Mouse (Mus musculus) embryo, embryonic 10 days (tissue): ENCODE data around the gene Sox12.
"Not testable (repeated sequence)": the region's sequence is repeated elsewhere in the genome, so short reads cannot be mapped to it uniquely, and the experiment has no call there.

Source experiments
- DNase-seq: peaks from one replicate; pipeline ENCODE4 v3.0.0-alpha.2; 2015; ENCODE audit warnings: low spot score

Sox12 gene

GRCm38 (mm10) chr2:152397680-152398435 lies at the start of gene Sox12:
Sox12 (minus strand) TSS chr2:152398063.
- DNase-seq, result peak; percentile 99

GRCm38 (mm10) chr2:152447461-152447860 lies 49.6 kb upstream of the Sox12 start:
- no peak for DNase-seq

- no peak for DNase-seq
Measured at GRCm38 (mm10) chr2:152446642-152447041, 48.8 kb upstream of the Sox12 start.

DNA sequence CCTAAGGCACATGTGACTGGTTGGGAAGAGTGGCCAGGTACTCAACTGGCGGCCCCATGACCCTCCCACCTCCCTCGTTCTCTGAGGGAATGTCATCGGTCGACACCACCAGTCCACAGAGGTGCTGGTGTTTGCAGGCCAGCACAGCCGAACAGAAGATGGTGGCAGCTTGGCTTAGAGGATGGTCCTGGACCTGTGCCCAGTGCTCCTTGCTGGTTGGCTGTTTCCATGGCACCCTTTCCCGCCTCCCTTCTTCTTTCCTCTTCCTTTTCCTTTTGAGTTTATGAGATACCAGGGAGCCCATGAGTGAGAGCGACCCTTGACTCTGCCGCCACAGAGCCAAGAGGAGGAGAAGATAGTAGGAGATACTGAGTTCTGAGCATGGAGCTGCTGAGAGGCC lies 45.4 kb upstream of the Sox12 start:
- DNase-seq, result no peak

DNA sequence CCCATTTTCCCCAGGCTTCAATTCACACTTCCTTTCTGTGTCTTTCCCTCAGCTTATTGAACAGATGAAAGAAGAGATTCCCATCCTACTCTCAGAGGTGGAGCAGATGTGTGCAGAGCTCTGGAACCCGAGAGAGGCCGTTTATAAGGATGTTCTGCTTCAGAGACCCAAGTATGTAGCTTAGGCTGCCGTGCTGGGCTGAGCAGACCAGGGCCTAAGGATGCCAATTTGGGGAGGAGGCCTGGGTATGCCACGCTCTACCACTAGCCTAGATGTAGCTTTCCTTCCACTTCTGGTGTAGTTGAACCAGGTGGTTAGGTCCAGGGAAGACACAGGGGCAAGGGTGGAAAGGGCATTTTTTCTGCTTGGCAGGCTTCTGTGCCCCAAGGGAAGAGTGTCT lies 44.5 kb upstream of the Sox12 start:
- DNase-seq, result no peak

- DNase-seq, result no peak
Measured at GRCm38 (mm10) chr2:152439833-152440232, 42.0 kb upstream of the Sox12 start.

DNA sequence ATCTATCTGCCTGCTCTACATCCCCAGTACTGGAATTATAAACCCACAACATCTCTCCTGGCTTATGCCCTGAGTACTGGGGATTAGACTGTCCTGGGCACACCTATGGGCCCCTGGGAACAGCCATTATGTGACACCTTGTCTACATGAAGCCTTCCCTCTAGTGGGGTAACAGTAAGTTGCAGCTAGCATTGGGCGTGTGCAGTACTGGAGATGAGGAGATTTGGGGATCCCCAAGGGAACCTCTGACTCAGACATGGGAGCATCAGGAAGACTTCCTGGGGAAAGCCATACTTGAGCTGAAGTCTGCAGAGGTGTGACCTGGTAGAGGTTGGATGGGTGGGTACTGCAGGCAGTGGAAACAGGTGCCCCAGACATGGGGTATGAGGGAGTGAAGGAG lies 41.1 kb upstream of the Sox12 start:
- DNase-seq, result no peak

GRCm38 (mm10) chr2:152436983-152437860 lies 39.4 kb upstream of the Sox12 start:
- DNase-seq, result peak; percentile 84

- no peak for DNase-seq
Measured at GRCm38 (mm10) chr2:152436405-152436901, 38.6 kb upstream of the Sox12 start.

- not testable (repeated sequence) for DNase-seq
Measured at GRCm38 (mm10) chr2:152428481-152428880, 30.6 kb upstream of the Sox12 start.

GRCm38 (mm10) chr2:152427493-152427892 lies 29.6 kb upstream of the Sox12 start:
- DNase-seq, result peak; percentile 60

GRCm38 (mm10) chr2:152415786-152416185 lies 17.9 kb upstream of the Sox12 start:
- DNase-seq, result no peak

DNA sequence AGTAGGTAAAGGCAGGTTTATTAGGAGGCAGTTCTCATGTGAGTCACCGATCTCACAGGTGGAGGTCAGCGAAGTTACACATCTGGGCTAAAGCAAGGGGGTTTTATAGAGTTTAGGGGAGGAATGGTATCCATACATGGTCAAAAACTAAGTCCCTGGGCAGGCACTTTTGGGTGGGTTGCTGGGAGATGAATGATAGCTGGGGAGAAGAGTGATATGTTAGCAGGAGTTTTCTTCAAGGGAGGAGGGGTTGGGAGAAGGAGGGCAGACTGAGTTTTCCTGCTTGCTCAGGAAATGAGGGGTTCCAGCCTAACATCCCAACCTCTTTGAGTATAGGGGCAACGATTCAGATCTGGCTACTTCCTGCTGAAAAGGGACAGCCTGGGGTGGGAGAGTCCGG lies 17.4 kb upstream of the Sox12 start, which contains the start of gene 6820408C15Rik:
TSS of gene 6820408C15Rik (plus strand) at position 301 of the 400 bp plus-strand sequence.
- no peak for DNase-seq

DNA sequence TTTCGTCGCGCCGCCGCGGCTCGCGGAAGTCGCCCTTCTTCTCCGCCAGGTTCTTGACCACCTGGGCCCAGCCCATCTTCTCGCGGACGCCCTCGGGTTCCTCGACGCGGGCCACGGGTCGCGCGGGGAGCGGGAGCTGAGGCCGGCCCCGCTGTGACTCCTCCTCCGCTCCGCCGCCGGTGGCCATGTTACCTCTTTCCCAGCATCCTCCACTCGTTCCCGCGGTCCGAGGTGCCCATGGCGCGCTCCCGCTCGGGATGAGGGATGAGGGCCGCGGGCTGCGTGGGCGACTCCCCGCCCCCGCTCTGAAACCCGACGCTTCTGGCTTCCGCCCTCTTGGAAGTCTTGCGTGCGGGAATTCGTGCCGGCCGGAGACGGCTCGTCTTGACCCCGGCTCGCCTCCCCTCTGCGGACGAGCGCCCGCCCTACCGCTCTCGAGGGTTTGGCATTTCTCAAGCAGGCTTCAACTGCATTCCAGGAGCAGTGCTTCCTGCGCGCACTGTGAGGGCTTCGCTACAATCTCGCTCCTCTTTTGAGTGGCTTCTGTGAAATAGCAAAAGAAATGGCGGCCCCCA lies 16.8 kb upstream of the Sox12 start, which contains the start of gene Zcchc3:
TSS of gene Zcchc3 (minus strand) at position 437 of the 575 bp plus-strand sequence.
- peak; percentile 96 for DNase-seq

- peak; percentile 61 for DNase-seq
Measured at GRCm38 (mm10) chr2:152413765-152414584, 16.1 kb upstream of the Sox12 start.

- DNase-seq, result peak; percentile 59
Measured at GRCm38 (mm10) chr2:152413158-152413764, 15.4 kb upstream of the Sox12 start.

DNA sequence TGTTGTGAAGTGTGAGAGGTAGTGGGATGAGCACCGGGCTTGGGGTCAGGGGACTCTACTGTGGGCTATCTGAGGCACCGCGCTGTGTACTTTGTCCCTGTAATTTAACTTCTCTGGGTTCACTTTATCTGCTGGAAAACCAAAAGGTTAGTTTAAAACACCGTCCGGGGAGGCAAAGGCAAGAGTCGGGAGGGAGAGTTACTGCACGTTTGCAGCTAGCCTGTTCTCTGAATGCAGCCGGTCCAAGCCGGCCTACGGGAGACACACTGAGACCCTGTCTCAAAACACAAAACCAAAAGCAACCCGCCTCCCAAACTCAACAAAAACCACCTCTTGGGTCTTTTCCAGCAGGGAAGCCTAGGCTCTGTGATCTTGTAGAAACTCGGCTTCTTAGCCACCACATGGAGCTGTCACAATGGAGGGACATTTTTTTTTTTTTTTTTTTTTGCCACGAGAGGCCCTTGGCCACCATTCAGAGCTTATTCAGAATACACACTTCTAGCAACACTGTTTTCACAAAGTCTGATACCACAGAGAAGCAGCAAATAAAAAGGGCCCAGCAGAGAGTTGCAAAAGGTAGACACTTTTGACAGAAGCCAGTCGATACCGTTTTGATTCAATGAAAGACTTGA lies 14.8 kb upstream of the Sox12 start:
- DNase-seq, result peak; percentile 43

GRCm38 (mm10) chr2:152411471-152411870 lies 13.6 kb upstream of the Sox12 start:
- DNase-seq, result peak; percentile 52

GRCm38 (mm10) chr2:152410971-152411371 lies 13.1 kb upstream of the Sox12 start:
- peak; percentile 92 for DNase-seq

DNA sequence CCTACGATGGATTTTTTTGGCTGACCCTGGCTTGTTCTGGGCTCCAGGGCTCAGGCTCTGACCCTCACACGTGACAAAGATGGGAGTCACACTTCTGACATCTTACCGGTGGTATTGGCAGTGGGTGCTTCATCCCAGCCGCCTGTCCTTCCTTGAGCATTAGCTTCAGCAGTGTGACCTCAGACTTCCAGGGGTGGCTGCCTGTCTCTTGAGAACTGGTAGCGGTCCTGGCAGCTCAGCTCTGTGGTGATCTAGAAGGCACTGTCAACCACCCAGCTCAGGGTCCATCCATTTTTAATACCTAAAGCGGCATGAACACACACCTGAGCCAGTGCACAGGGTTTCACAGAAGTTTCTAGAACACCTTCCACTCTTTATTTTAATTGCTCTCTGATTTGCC lies 11.9 kb upstream of the Sox12 start:
- DNase-seq, result no peak
